Mouse (Mus musculus): Measurements from ENCODE around the gene Shisa9. TPM values are rescaled to one million over a fixed set of nuclear protein-coding genes. Genes with fewer than 3 reads are reported as not detected.

Shisa9 gene
- total RNA-seq (2023) = not detected in 4 replicates

DNA sequence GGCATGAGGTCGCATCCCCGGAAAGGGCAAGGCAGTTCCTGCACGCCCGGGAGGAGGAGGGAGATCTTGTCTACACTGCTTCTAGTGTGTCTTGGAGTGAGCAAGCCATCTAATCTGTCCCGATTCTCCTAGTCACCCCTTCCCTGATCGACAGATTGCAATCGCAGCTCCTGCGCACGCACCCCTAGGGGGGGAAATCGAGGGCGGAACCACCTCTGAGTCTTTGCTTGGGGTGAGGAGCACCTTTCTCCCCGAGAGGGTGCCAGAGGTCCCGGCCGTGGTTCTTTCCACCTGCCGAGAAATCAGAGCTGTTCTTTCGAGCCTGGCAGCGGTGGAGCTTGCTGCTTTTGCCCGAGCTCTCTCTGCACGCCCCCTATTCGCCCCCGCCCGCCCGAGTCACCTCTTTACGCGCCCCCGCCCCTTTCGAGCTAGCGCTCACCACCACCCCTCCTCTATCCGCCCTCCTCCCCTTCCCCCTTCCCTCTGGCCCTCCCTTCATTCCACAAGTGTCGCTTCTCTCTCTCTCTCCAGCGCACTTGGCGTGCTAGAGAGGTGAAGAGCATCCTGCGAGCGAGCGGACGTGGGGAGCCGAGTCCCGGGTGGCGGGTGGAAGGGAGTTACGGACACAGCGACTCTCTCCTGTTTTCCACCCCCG lies at the start of gene Shisa9:
Gene Shisa9 (plus strand): TSS at position 498 of the 655 bp plus-strand sequence.

Other genes starting within 250 kb of the Shisa9 start
- gene Cpped1, start 74.7 kb upstream of the Shisa9 start, total RNA-seq (2023) = 5.3 to 7.1 TPM (median 6.3 TPM) in 4 replicates

Data from B cell, adult 62 days (primary cell).